Mouse (Mus musculus) cerebellum, adult 2 months (tissue): ENCODE measurements at regions not wholly inside any gene's neighbourhood (a gene's known extent, or its start where the extent isn't known, plus 50 kb on each side); places are given as distances from the start of the nearest gene placed in this dataset.

Experiments
- DNase-seq, 2 experiments: peaks; one replicate each; pipeline ENCODE4 v3.0.0; 2021
- H3K27ac ChIP-seq: fragments of 200-500 bp; 2 replicates; pipeline ENCODE4 v1.5.1; 2012; ENCODE audit warnings: low read length, control low read depth, inconsistent platforms; ENCODE audit not compliant: insufficient read depth
- H3K27me3 ChIP-seq: fragments of 200-500 bp; 2 replicates; pipeline ENCODE4 v1.6.1; 2012; ENCODE audit warnings: inconsistent platforms, mild to moderate bottlenecking, low read length, moderate library complexity; ENCODE audit not compliant: control insufficient read depth, insufficient read depth
- H3K4me1 ChIP-seq: fragments of 200-500 bp; 2 replicates; pipeline ENCODE4 v1.6.1; 2011; ENCODE audit warnings: low read length; ENCODE audit not compliant: control insufficient read depth, insufficient read depth
- H3K4me3 ChIP-seq: fragments of 200-500 bp; replicated peaks from 2 replicates; pipeline ENCODE3; 2011; ENCODE audit warnings: mild to moderate bottlenecking, low read depth, low read length, control low read depth; ENCODE audit not compliant: insufficient read depth
- CTCF ChIP-seq: fragments of 200-500 bp; IDR thresholded peaks from 2 replicates; pipeline ENCODE4 v1.5.1; 2011; ENCODE audit warnings: low read depth, mild to moderate bottlenecking, control low read depth, low read length, moderate library complexity, borderline replicate concordance; ENCODE audit not compliant: insufficient read depth
- POLR2A ChIP-seq: fragments of 200-500 bp; IDR thresholded peaks from 2 replicates; pipeline ENCODE4 v1.6.1; 2011; ENCODE audit warnings: low read length, control low read depth, borderline replicate concordance; ENCODE audit not compliant: insufficient read depth
- WGBS: fragments of 180-500 bp; shearing (Covaris S2); methylation state at CpG from one replicate; pipeline ENCODE4 v1.1.7; 2018; 5-methylcytosine and 5-hydroxymethylcytosine counted together

- no peak for DNase-seq
Measured at GRCm38 (mm10) chr3:78863005-78863404, 423.3 kb downstream of the Rapgef2 start.

DNA sequence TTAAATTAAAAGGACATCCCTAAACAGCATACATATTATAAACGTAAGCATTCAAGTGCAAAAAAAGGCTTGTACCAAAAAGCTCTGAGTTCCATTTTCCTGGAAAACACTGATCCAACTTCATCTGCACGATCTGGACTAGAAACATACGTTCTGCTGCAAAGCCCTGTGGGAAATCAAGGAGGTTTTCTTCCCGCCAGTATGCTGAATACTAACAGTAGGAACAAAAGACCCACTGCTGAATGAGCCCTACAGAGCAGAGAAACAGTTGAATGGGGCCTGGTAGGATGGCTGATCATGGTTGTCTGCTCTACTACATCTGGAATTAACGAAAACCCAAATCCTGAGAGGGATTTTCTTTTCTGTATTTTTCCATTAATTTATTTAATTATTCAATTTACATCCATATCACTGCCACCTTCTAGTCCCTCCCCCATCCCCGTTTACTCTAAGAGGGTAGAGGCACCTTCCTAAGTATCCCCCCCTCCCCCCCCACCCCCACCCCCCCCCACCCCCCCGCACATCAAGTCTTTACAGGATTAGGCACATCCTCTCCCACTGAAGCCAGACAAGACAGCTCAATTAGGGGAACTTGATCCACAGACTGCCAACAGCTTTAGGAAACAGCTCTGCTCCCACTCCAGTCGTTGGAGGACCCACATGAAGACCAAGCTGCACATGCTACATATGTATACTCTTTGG lies 439.5 kb downstream of the Rapgef2 start:
- H3K27ac ChIP-seq: no peak overlapping the region
- no peak overlapping the region for H3K4me3 ChIP-seq
- WGBS: 37% methylated on average over 7 of the region's 8 CpGs
- TF ChIP-seq POLR2A: no peak
- no peak for TF ChIP-seq CTCF
- no peak for DNase-seq
- H3K4me1 ChIP-seq: no peaks in the 10 kb centered on the region
- no peaks in the 10 kb centered on the region for H3K27me3 ChIP-seq

More at GRCm38 (mm10) chr3:78863005-78863404, 423.3 kb downstream of the Rapgef2 start:
- Histone ChIP-seq H3K4me3 (no peak overlapping the region), H3K4me1 (no peaks in the 10 kb centered on the region), H3K27ac (no peak overlapping the region), H3K27me3 (no peaks in the 10 kb centered on the region)
- no peak for TF ChIP-seq CTCF
- no peak for TF ChIP-seq POLR2A
- WGBS: 90% methylated on average over 2 of the region's 2 CpGs

DNA sequence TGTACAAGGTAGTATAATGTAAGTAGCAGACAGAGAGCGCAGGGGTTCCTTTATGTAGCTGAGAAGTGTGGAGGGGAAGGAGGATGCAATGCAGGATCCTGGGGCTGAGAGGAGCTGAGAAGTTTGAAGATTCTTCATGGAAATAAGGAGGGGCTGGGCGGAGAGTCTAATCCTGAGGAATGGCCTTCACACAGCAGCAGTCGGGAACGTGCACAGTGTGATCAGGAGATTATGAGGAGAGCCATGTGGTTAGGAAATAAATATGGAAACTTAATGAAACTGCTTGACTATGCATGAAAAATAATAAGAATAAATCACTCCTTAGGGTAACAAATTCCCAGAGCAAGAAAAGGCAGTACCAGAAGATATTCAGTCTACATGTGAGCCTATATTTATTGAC lies 445.1 kb downstream of the Rapgef2 start:
- no peak for TF ChIP-seq CTCF
- TF ChIP-seq POLR2A: no peak
- H3K4me3 ChIP-seq: no peak overlapping the region
- no peak for DNase-seq
- WGBS: 64% methylated on average over 4 of the region's 4 CpGs
- no peaks in the 10 kb centered on the region for H3K27me3 ChIP-seq
- no peak overlapping the region for H3K27ac ChIP-seq
- no peaks in the 10 kb centered on the region for H3K4me1 ChIP-seq

GRCm38 (mm10) chr3:78836824-78837223 lies 449.5 kb downstream of the Rapgef2 start:
- TF ChIP-seq CTCF (no peak), POLR2A (no peak)
- no peak overlapping the region for H3K4me3 ChIP-seq
- H3K4me1 ChIP-seq: no peaks in the 10 kb centered on the region
- 24% methylated on average over 5 of the region's 5 CpGs for WGBS
- H3K27me3 ChIP-seq: no peaks in the 10 kb centered on the region
- no peak overlapping the region for H3K27ac ChIP-seq
- no peak for DNase-seq

DNA sequence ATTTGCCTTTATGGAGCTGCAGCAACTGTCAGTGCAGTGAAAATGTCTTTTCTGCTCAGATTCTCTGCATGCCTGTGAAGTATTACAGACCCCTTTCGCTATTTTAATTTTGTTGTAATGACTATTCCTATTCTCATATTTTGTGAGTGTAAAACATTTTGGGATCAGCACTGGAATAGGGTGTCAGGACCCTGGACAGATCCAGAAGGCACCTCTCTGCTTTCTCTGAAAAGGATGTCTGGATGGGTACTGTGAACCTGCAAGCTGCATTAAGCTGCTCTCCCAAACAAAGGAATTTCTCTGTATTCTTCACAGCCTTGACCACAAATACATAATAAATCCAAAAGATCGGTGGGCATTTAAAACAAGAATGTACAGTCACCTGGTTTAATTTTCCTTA lies 460.8 kb downstream of the Rapgef2 start:
- H3K27me3 ChIP-seq: no peaks in the 10 kb centered on the region
- no peak overlapping the region for H3K4me3 ChIP-seq
- H3K27ac ChIP-seq: no peak overlapping the region
- DNase-seq: no peak
- TF ChIP-seq CTCF (no peak), POLR2A (no peak)
- 68% methylated on average over 2 of the region's 2 CpGs for WGBS
- no peaks in the 10 kb centered on the region for H3K4me1 ChIP-seq

DNA sequence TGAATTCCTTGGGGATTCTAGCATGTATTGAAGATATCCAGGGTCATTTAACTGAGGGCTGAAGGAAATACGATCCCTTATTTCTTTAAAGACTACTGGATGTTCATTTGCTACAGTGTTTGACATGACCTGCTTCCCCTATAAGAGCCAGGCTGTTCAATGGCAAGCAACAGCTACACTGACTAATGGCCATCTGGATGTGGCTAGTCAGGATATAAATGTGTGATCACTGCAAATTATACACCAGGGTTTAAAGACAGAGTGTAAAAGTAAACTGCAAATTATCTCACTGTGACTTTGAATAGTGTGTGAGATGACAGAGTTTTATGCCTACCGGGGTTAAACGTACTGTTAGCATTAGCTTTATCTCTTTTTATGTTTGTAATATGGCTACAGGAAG lies 473.9 kb downstream of the Rapgef2 start:
- 96% methylated on average over 3 of the region's 3 CpGs for WGBS
- H3K27me3 ChIP-seq: no peaks in the 10 kb centered on the region
- TF ChIP-seq POLR2A: no peak
- no peak for TF ChIP-seq CTCF
- no peak overlapping the region for H3K27ac ChIP-seq
- no peak overlapping the region for H3K4me3 ChIP-seq
- DNase-seq: no peak
- no peaks in the 10 kb centered on the region for H3K4me1 ChIP-seq

DNA sequence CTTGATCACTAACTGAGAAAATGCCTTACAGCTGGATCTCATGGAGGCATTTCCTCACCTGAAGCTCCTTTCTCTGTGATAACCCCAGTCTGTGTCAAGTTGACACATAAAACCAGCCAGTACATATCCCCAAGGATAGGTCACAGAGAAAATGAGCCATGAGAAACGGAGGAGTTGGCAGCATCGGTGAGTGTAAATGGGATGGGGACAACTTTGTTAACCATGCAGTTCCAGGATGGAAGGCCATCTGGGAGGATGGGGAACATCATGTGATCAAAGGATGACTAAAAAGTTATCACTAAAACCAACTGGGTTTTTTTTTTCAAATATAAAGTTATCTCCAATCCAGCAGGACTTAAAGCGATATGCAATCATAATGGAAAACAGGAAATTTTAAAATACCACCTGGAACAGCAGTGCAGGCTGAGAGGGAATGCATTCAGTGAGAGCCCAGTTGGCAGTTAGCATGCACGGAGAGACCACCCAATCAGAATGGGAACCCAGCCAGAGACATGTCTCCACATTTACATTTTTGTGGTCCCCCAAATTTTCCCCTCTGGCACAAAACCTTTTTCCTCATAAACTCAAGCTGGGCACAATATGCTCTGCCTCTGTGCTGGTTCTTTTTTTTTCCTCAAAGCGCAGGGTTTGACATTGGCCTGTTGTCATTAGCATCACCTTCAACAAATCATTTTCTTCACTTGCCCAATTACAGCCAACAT lies 475.7 kb downstream of the Rapgef2 start:
- no peak overlapping the region for H3K27ac ChIP-seq
- H3K4me1 ChIP-seq: no peaks in the 10 kb centered on the region
- DNase-seq: no peak
- H3K27me3 ChIP-seq: no peaks in the 10 kb centered on the region
- 27% methylated on average over 5 of the region's 5 CpGs for WGBS
- no peak overlapping the region for H3K4me3 ChIP-seq
- TF ChIP-seq CTCF (no peak), POLR2A (no peak)

GRCm38 (mm10) chr3:78803176-78803575 lies 483.1 kb downstream of the Rapgef2 start:
- DNase-seq: peak; percentile 20 to 57
- no peak for TF ChIP-seq CTCF
- no peak for TF ChIP-seq POLR2A
- WGBS: 55% methylated on average over 2 of the region's 2 CpGs
- no peaks in the 10 kb centered on the region for H3K4me1 ChIP-seq
- H3K4me3 ChIP-seq: no peak overlapping the region
- no peaks in the 10 kb centered on the region for H3K27me3 ChIP-seq
- H3K27ac ChIP-seq: no peak overlapping the region
